Mouse (Mus musculus) MEL (cell line): ENCODE data around the gene Fgd2. TPM values are rescaled to one million over a fixed set of nuclear protein-coding genes. Genes with fewer than 3 reads are reported as not detected.

Source experiments
- DNase-seq: peaks from one replicate; pipeline ENCODE4 v3.0.0; 2011; ENCODE audit warnings: low read depth, low spot score
- H3K27ac ChIP-seq: 2 replicates; pipeline ENCODE4 v1.5.1; 2012; ENCODE audit warnings: low read depth, mild to moderate bottlenecking, control low read depth, low read length, moderate library complexity; ENCODE audit not compliant: control insufficient read depth
- H3K27me3 ChIP-seq, 2 experiments: fragments of 150-350 bp in 1 of 2; sonication (generic) in 1 of 2; 2 replicates each; pipeline ENCODE4 v1.6.1; 2012; ENCODE audit warnings: low read length in 2 of 2, mild to moderate bottlenecking in 2 of 2, improper control_type of control experiment in 1 of 2, moderate library complexity in 1 of 2; ENCODE audit not compliant: insufficient read depth in 2 of 2, control insufficient read depth in 1 of 2
- H3K36me3 ChIP-seq, 2 experiments: 2 replicates each; pipeline ENCODE4 v1.6.1; 2012 to 2014; ENCODE audit warnings: low read length in 2 of 2, improper control_type of control experiment in 1 of 2, inconsistent platforms in 1 of 2, mild to moderate bottlenecking in 1 of 2; ENCODE audit not compliant: insufficient read depth in 2 of 2, control insufficient read depth in 1 of 2
- H3K4me1 ChIP-seq, 2 experiments: fragments of 150-350 bp in 1 of 2; sonication (generic) in 1 of 2; 2 replicates each; pipeline ENCODE4 v1.6.1; 2012; ENCODE audit warnings: low read length in 2 of 2, improper control_type of control experiment in 1 of 2, mild to moderate bottlenecking in 1 of 2; ENCODE audit not compliant: insufficient read depth in 2 of 2, control insufficient read depth in 1 of 2
- H3K4me3 ChIP-seq, 2 experiments: fragments of 150-350 bp in 1 of 2; sonication (generic) in 1 of 2; 2 replicates each; pipeline ENCODE4 v1.5.1; 2012; ENCODE audit warnings: low read depth in 2 of 2, low read length in 2 of 2, mild to moderate bottlenecking in 2 of 2, moderate library complexity in 2 of 2, control low read depth in 1 of 2, improper control_type of control experiment in 1 of 2; ENCODE audit not compliant: control insufficient read depth in 1 of 2, insufficient read depth in 1 of 2
- H3K79me2 ChIP-seq: 2 replicates; pipeline ENCODE4 v1.6.1; 2012; ENCODE audit warnings: mild to moderate bottlenecking, low read length, moderate library complexity; ENCODE audit not compliant: control insufficient read depth, poor library complexity, insufficient read depth
- H3K9ac ChIP-seq: 2 replicates; pipeline ENCODE4 v1.6.1; 2012; ENCODE audit warnings: low read depth, mild to moderate bottlenecking, control low read depth, low read length, moderate library complexity; ENCODE audit not compliant: control insufficient read depth, poor library complexity, severe bottlenecking
- H3K9me3 ChIP-seq: fragments of 150-350 bp; sonication (generic); replicated peaks from 2 replicates; pipeline ENCODE4 v1.6.1; 2012; ENCODE audit warnings: mild to moderate bottlenecking, low read length, improper control_type of control experiment, moderate library complexity; ENCODE audit not compliant: insufficient read depth
- BHLHE40 ChIP-seq: IDR thresholded peaks from 2 replicates; pipeline ENCODE4 v1.6.1; 2012; ENCODE audit warnings: low read depth, mild to moderate bottlenecking, inconsistent platforms, low read length, improper control_type of control experiment, borderline replicate concordance
- CHD2 ChIP-seq: IDR thresholded peaks from 2 replicates; pipeline ENCODE4 v1.6.1; 2011; ENCODE audit warnings: low read length, improper control_type of control experiment
- CTCF ChIP-seq, 3 experiments: IDR thresholded peaks in 2 of 3; conservative IDR thresholded peaks in 1 of 3; 2 replicates each; pipeline ENCODE4 v1.5.1; 2011 to 2012; ENCODE audit warnings: low read length in 3 of 3, low read depth in 2 of 3, mild to moderate bottlenecking in 2 of 3, improper control_type of control experiment in 1 of 3, inconsistent platforms in 1 of 3, mixed read lengths in 1 of 3, moderate library complexity in 1 of 3; ENCODE audit not compliant: control insufficient read depth in 1 of 3, insufficient read depth in 1 of 3, poor library complexity in 1 of 3, severe bottlenecking in 1 of 3
- E2F4 ChIP-seq: IDR thresholded peaks from 2 replicates; pipeline ENCODE4 v1.6.1; 2011; ENCODE audit warnings: low read depth, low read length, improper control_type of control experiment, borderline replicate concordance
- ELF1 ChIP-seq: IDR thresholded peaks from 2 replicates; pipeline ENCODE4 v1.6.1; 2014; ENCODE audit warnings: low read depth, mild to moderate bottlenecking, inconsistent platforms, low read length, improper control_type of control experiment, moderate library complexity
- EP300 ChIP-seq, 2 experiments: IDR thresholded peaks; 2 replicates each; pipeline ENCODE4 v1.6.1; 2011; ENCODE audit warnings: improper control_type of control experiment in 2 of 2, low read length in 2 of 2, low read depth in 1 of 2, mild to moderate bottlenecking in 1 of 2
- ETS1 ChIP-seq: IDR thresholded peaks from 2 replicates; pipeline ENCODE4 v1.6.1; 2012; ENCODE audit warnings: low read depth, mild to moderate bottlenecking, inconsistent platforms, low read length, improper control_type of control experiment, moderate library complexity
- GATA1 ChIP-seq: IDR thresholded peaks from 2 replicates; pipeline ENCODE4 v1.6.1; 2011; ENCODE audit warnings: low read depth, low read length, improper control_type of control experiment
- MAX ChIP-seq: IDR thresholded peaks from 2 replicates; pipeline ENCODE4 v1.6.1; 2011; ENCODE audit warnings: low read length, improper control_type of control experiment
- MXI1 ChIP-seq: IDR thresholded peaks from 2 replicates; pipeline ENCODE4 v1.6.1; 2011; ENCODE audit warnings: mild to moderate bottlenecking, low read depth, low read length, improper control_type of control experiment
- POLR2A ChIP-seq, 2 experiments: IDR thresholded peaks; 2 replicates each; pipeline ENCODE4 v1.6.1; 2011 to 2012; ENCODE audit warnings: low read length in 2 of 2, mild to moderate bottlenecking in 2 of 2, control low read depth in 1 of 2, improper control_type of control experiment in 1 of 2, low read depth in 1 of 2, moderate library complexity in 1 of 2; ENCODE audit not compliant: control insufficient read depth in 1 of 2, insufficient read depth in 1 of 2, poor library complexity in 1 of 2
- RAD21 ChIP-seq: IDR thresholded peaks from 2 replicates; pipeline ENCODE4 v1.6.1; 2011; ENCODE audit warnings: mild to moderate bottlenecking, low read depth, low read length, improper control_type of control experiment
- SIN3A ChIP-seq: IDR thresholded peaks from 2 replicates; pipeline ENCODE4 v1.6.1; 2012; ENCODE audit warnings: low read length, improper control_type of control experiment, inconsistent platforms
- SMC3 ChIP-seq: IDR thresholded peaks from 2 replicates; pipeline ENCODE4 v1.6.1; 2011; ENCODE audit warnings: low read depth, low read length, improper control_type of control experiment
- TBP ChIP-seq: IDR thresholded peaks from 2 replicates; pipeline ENCODE4 v1.8.0; 2011; ENCODE audit warnings: low read depth, low read length, improper control_type of control experiment
- UBTF ChIP-seq: IDR thresholded peaks from 2 replicates; pipeline ENCODE4 v1.6.1; 2012; ENCODE audit warnings: low read depth, mild to moderate bottlenecking, inconsistent platforms, low read length, improper control_type of control experiment, moderate library complexity, borderline replicate concordance; ENCODE audit not compliant: insufficient read depth
- ZC3H11A ChIP-seq: IDR thresholded peaks from 2 replicates; pipeline ENCODE4 v1.6.1; 2012; ENCODE audit warnings: low read depth, mild to moderate bottlenecking, inconsistent platforms, low read length, improper control_type of control experiment
- ZMIZ1 ChIP-seq: IDR thresholded peaks from 2 replicates; pipeline ENCODE4 v1.6.1; 2012; ENCODE audit warnings: low read depth, mild to moderate bottlenecking, inconsistent platforms, low read length, improper control_type of control experiment, moderate library complexity
- ZNF384 ChIP-seq: IDR thresholded peaks from 2 replicates; pipeline ENCODE4 v1.6.1; 2012; ENCODE audit warnings: low read depth, mild to moderate bottlenecking, inconsistent platforms, low read length, improper control_type of control experiment
- polyA plus RNA-seq, 2 experiments: library from polyadenylated mRNA; stranded (reverse) in 1 of 2; unstranded in 1 of 2; fragments of >175 nt in 1 of 2; fragments of >200 nt in 1 of 2; gene quantifications; 2 replicates each; pipeline versions ENCODE4 v1.2.1 to v1.2.4; 2012; ENCODE audit warnings: low replicate concordance in 2 of 2, low read depth in 1 of 2; ENCODE audit not compliant: insufficient read length in 2 of 2, insufficient read depth in 1 of 2, missing spikeins in 1 of 2
- total RNA-seq: library from RNA; depleted of rRNA; stranded (reverse); fragments of 300-350 nt; gene quantifications from 2 replicates; pipeline ENCODE4 v1.2.3, GENCODE M21; 2012

The Fgd2 gene
- total and polyA plus RNA-seq, 3 experiments = 0.23 to 0.39 TPM; not detected in 1

DNA sequence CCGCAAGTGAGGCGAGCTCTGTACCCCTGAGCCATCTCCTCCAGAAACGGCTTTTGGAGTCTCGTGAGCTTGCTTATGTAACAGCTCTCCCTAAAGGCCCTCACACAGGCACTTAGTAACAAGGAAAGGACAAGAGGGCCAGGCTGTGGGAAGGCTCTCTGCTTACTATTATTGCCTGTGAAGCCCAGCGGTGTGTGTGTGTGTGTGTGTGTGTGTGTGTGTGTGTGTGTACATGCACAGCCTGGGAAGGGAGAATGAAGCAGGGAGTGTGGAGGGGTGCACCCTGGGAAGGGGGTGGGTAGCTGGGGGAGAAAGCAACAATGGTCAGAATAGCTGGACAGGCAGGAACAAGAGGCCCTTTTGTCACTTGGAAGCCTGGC is 5.3 kb upstream of the Fgd2 start:
- Histone ChIP-seq H3K4me3 (no peak overlapping the region), H3K9ac (no peak overlapping the region), H3K36me3 (no peaks in the 10 kb centered on the region), H3K9me3 (no peaks in the 10 kb centered on the region)
- TF ChIP-seq ETS1 (no peak), UBTF (no peak), GATA1 (no peak), CHD2 (no peak), RAD21 (no peak), MAX (no peak)
- TF ChIP-seq, all 39 proteins: peak for 0
- DNase-seq = no peak
- Histone ChIP-seq H3K79me2 (no peaks in the 10 kb centered on the region), H3K27ac (no peak overlapping the region), H3K27me3 (peaks cover 2% of the 10 kb centered on the region in 2 experiments; a peak in 2 of 4 replicates), H3K4me1 (no peaks in the 10 kb centered on the region)

GRCm38 (mm10) chr17:29355841-29356478 is 4.8 kb upstream of the Fgd2 start:
- Histone ChIP-seq H3K36me3 (peaks cover 0 to 2% of the 10 kb centered on the region in 2 experiments; a peak in 2 of 4 replicates), H3K9me3 (no peaks in the 10 kb centered on the region), H3K4me1 (peaks cover 0 to 2% of the 10 kb centered on the region in 2 experiments; a peak in 2 of 4 replicates), H3K27me3 (peaks cover 2% of the 10 kb centered on the region in 2 experiments; a peak in 2 of 4 replicates), H3K9ac (no peak overlapping the region), H3K4me3 (no peak overlapping the region), H3K27ac (no peak overlapping the region), H3K79me2 (no peaks in the 10 kb centered on the region)
- no peak for TF ChIP-seq UBTF
- no peak for TF ChIP-seq ELF1
- TF ChIP-seq BHLHE40 = no peak
- TF ChIP-seq ZMIZ1 = no peak
- no peak for TF ChIP-seq SIN3A
- TF ChIP-seq ZC3H11A = no peak
- no peak for TF ChIP-seq TBP
- no peak for TF ChIP-seq CTCF (IDR thresholded peaks at IDR 0.05 in 2 of 3, conservative IDR thresholded peaks at IDR 0.05 in 1 of 3; ENCODE audit: control insufficient read depth in 1 of 3, insufficient read depth in 1 of 3, low read depth in 2 of 3, low read length in 3 of 3, poor library complexity in 1 of 3, severe bottlenecking in 1 of 3)
- no peak for TF ChIP-seq MXI1
- TF ChIP-seq POLR2A (IDR thresholded peaks at IDR 0.05; ENCODE audit: control insufficient read depth in 1 of 2, insufficient read depth in 1 of 2, low read depth in 1 of 2, low read length in 2 of 2, poor library complexity in 1 of 2) = no peak
- TF ChIP-seq MAX = no peak
- no peak for TF ChIP-seq E2F4
- TF ChIP-seq ZNF384 = no peak
- TF ChIP-seq EP300 (IDR thresholded peaks at IDR 0.05; ENCODE audit: low read depth in 1 of 2, low read length in 2 of 2) = no peak
- TF ChIP-seq SMC3 = no peak
- no peak for DNase-seq
